Mouse (Mus musculus) hindbrain, embryonic 11.5 days (tissue): ENCODE measurements at regions not wholly inside any gene's neighbourhood (a gene's known extent, or its start where the extent isn't known, plus 50 kb on each side); places are given as distances from the start of the nearest gene placed in this dataset.

ENCODE experiments used
- ATAC-seq: fragments of 200-750 bp; cut with Nextera tagmentation; 2 replicates; pipeline ENCODE4 v1.8.0; 2017; ENCODE audit warnings: mild to moderate bottlenecking, moderate TSS enrichment, moderate library complexity; ENCODE audit not compliant: low FRiP score
- DNase-seq: peaks from one replicate; pipeline ENCODE4 v3.0.0-alpha.2; 2015; ENCODE audit warnings: low spot score
- H3K27ac ChIP-seq: fragments of 300-500 bp; sonication (generic); 2 replicates; pipeline ENCODE4 v1.5.1; 2014; ENCODE audit warnings: mild to moderate bottlenecking, low read depth, low read length
- H3K27me3 ChIP-seq: fragments of 300-500 bp; sonication (generic); 2 replicates; pipeline ENCODE4 v1.6.1; 2014; ENCODE audit warnings: mild to moderate bottlenecking, low read length, moderate library complexity, mixed read lengths; ENCODE audit not compliant: control insufficient read depth, insufficient read depth
- H3K36me3 ChIP-seq: fragments of 300-500 bp; sonication (generic); 2 replicates; pipeline ENCODE4 v1.6.1; 2014; ENCODE audit warnings: mild to moderate bottlenecking, low read length, moderate library complexity, mixed read lengths; ENCODE audit not compliant: control insufficient read depth, insufficient read depth
- H3K4me1 ChIP-seq: fragments of 300-500 bp; sonication (generic); replicated peaks from 2 replicates; pipeline ENCODE4 v1.6.1; 2014; ENCODE audit warnings: low read length, mixed read lengths; ENCODE audit not compliant: control insufficient read depth, insufficient read depth
- H3K4me2 ChIP-seq: fragments of 300-500 bp; sonication (generic); replicated peaks from 2 replicates; pipeline ENCODE4 v1.6.1; 2014; ENCODE audit warnings: mild to moderate bottlenecking, low read depth, low read length
- H3K4me3 ChIP-seq: fragments of 300-500 bp; sonication (generic); 2 replicates; pipeline ENCODE4 v1.5.1; 2014; ENCODE audit warnings: low read depth, low read length
- H3K9ac ChIP-seq: fragments of 300-500 bp; sonication (generic); 2 replicates; pipeline ENCODE4 v1.6.1; 2014; ENCODE audit warnings: low read depth, low read length
- H3K9me3 ChIP-seq: fragments of 300-500 bp; sonication (generic); 2 replicates; pipeline ENCODE4 v1.6.1; 2016; ENCODE audit warnings: low read length; ENCODE audit not compliant: control insufficient read depth
- WGBS: fragments of 180-500 bp; shearing (Covaris S2); extraction: QIAGEN DNeasy Blood & Tissue Kit; methylation state at CpG from one replicate; pipeline ENCODE4 v1.1.7; 2014; 5-methylcytosine and 5-hydroxymethylcytosine counted together

- Histone ChIP-seq H3K27me3 (no peaks in the 10 kb centered on the region), H3K36me3 (no peaks in the 10 kb centered on the region), H3K4me3 (no peak overlapping the region), H3K9me3 (no peaks in the 10 kb centered on the region), H3K27ac (no peak overlapping the region), H3K9ac (no peak overlapping the region), H3K4me1 (no peaks in the 10 kb centered on the region), H3K4me2 (no peak overlapping the region)
- DNase-seq (no peak), ATAC-seq (no peak)
- WGBS, result 88% methylated on average over 5 of the region's 5 CpGs
These were observed 57.6 kb upstream of the Tle4 start for GRCm38 (mm10) chr19:14655302-14656021.
